Mouse (Mus musculus) liver, adult 2 months (tissue): ENCODE measurements at regions not wholly inside any gene's neighbourhood (a gene's known extent, or its start where the extent isn't known, plus 50 kb on each side); places are given as distances from the start of the nearest gene placed in this dataset.

Experiments
- CTCF ChIP-seq: fragments of 200-500 bp; IDR thresholded peaks from 2 replicates; pipeline ENCODE4 v1.5.1; 2011; ENCODE audit warnings: low read depth, low read length, control low read depth
- POLR2A ChIP-seq: fragments of 200-500 bp; IDR thresholded peaks from 2 replicates; pipeline ENCODE4 v1.6.1; 2011; ENCODE audit warnings: low read length, control low read depth; ENCODE audit not compliant: insufficient read depth; ENCODE audit errors: extremely low read depth

- no peak for TF ChIP-seq CTCF
- no peak for TF ChIP-seq POLR2A
Observed at GRCm38 (mm10) chr15:56604266-56604665, 873.2 kb downstream of the Slc22a22 start.
